Mouse (Mus musculus): Measurements from ENCODE around the gene Adssl1.
A peak's percentile ranks its signal among the peaks of the same experiment; 100 is the strongest.

The Adssl1 gene

DNA sequence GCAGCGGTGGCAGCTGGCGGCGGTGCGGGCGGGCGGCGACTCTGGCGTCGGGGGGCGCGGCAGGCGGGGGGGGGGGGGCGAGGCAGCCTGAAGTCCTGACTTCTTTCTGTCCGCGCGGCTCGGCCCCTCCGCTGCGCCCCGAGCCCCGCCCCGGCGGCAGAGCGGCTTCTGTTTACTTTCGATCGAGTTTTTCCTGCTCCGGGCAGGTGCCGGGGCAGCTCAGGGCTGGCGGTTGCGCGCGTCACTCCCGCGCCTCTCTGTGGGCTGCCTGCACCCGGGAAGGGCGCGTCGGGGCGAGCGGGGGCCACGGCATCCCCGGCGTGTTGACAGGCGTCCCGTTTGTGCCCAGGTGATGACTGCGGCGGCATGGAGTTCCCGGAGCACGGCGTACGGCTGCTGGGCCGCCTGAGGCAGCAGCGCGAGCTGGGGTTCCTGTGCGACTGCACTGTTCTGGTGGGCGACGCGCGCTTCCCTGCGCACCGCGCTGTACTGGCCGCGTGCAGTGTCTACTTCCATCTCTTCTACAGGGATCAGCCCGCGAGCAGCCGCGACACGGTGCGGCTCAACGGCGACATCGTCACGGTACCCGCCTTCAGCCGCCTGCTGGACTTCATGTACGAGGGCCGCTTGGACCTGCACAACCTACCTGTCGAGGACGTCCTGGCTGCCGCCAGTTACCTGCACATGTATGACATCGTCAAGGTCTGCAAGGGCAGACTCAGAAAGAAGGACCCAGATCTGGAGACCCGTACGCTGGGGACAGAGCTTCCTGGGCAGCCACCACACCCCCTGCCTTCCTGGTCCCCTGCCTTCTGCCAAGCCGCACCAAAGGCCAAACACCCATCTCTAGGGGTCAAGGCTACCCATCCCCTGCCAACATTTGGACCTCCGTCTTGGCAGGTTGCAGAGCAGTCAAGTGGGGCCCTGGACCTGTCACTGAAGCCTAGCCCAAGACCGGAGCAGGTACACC, 59.5 kb downstream of the Adssl1 start:
- DNase-seq, result peak in 1 of 2 experiments; percentile 60

DNA sequence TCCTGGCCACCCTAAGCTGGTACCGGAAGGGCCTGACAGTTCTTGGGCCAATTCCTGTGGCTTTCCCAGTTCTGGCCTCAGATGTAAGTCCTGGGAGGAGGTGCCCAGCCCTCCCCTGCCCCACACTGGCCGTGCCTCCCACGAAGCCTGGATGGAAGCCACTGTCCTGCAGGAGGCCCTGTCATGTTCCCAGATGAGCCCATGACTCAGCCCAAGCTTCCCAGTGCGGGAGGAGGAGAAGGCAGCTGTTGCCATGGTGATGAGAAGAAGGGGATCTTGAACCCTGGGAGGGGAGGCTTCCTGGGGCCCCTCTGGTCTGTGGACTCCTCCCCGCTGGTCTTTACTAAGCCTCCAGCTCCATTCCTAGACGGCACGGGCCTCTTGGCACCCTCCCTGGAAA, 63.5 kb downstream of the Adssl1 start:
- DNase-seq, result peak; percentile 54 to 65

GRCm38 (mm10) chr12:112688458-112688857, 68.6 kb downstream of the Adssl1 start:
- DNase-seq, result no peak

Data from cerebellum, postnatal 10 days (tissue).